Mouse (Mus musculus) kidney, embryonic 14.5 days (tissue): ENCODE data around the gene Tspoap1. TPM values are rescaled to one million over a fixed set of nuclear protein-coding genes. Genes with fewer than 3 reads are reported as not detected.

Experiments
- ATAC-seq: fragments of 200-750 bp; cut with Nextera tagmentation; 2 replicates; pipeline ENCODE4 v1.8.0; 2017; ENCODE audit warnings: moderate number of reproducible peaks, mild to moderate bottlenecking, moderate TSS enrichment, moderate library complexity; ENCODE audit not compliant: low FRiP score, low TSS enrichment
- H3K27ac ChIP-seq: fragments of 300-500 bp; sonication (generic); 2 replicates; pipeline ENCODE4 v1.5.1; 2014; ENCODE audit warnings: low read depth, mild to moderate bottlenecking, low read length, moderate library complexity, mixed read lengths
- H3K27me3 ChIP-seq: fragments of 300-500 bp; sonication (generic); 2 replicates; pipeline ENCODE4 v1.6.1; 2014; ENCODE audit warnings: mild to moderate bottlenecking, low read length; ENCODE audit not compliant: control insufficient read depth, insufficient read depth
- H3K36me3 ChIP-seq: fragments of 300-500 bp; sonication (generic); 2 replicates; pipeline ENCODE4 v1.6.1; 2014; ENCODE audit warnings: low read length, mixed read lengths; ENCODE audit not compliant: control insufficient read depth, insufficient read depth
- H3K4me1 ChIP-seq: fragments of 300-500 bp; sonication (generic); 2 replicates; pipeline ENCODE4 v1.6.1; 2014; ENCODE audit warnings: low read length, mixed read lengths; ENCODE audit not compliant: control insufficient read depth, insufficient read depth
- H3K4me2 ChIP-seq: fragments of 300-500 bp; sonication (generic); replicated peaks from 2 replicates; pipeline ENCODE4 v1.6.1; 2014; ENCODE audit warnings: low read depth, mild to moderate bottlenecking, low read length
- H3K4me3 ChIP-seq: fragments of 300-500 bp; sonication (generic); 2 replicates; pipeline ENCODE4 v1.5.1; 2014; ENCODE audit warnings: mild to moderate bottlenecking, low read length
- H3K9ac ChIP-seq: fragments of 300-500 bp; sonication (generic); 2 replicates; pipeline ENCODE4 v1.6.1; 2014; ENCODE audit warnings: low read depth, mild to moderate bottlenecking, low read length, moderate library complexity
- H3K9me3 ChIP-seq: fragments of 300-500 bp; sonication (generic); 2 replicates; pipeline ENCODE4 v1.6.1; 2016; ENCODE audit warnings: low read length; ENCODE audit not compliant: control insufficient read depth
- WGBS: fragments of 180-500 bp; shearing (Covaris S2); extraction: QIAGEN DNeasy Blood & Tissue Kit; methylation state at CpG from one replicate; pipeline ENCODE4 v1.1.7; 2014; 5-methylcytosine and 5-hydroxymethylcytosine counted together
- polyA plus RNA-seq: library from polyadenylated mRNA; unstranded; fragments of >200 nt; fragmentation: Nextera tagmentation; extraction: Ambion mirVana; gene quantifications from 2 replicates; pipeline ENCODE4 v1.2.1, GENCODE M21; 2014

Gene Tspoap1
- polyA plus RNA-seq, 1 experiment from 2014 or later, result 4.2 TPM

DNA sequence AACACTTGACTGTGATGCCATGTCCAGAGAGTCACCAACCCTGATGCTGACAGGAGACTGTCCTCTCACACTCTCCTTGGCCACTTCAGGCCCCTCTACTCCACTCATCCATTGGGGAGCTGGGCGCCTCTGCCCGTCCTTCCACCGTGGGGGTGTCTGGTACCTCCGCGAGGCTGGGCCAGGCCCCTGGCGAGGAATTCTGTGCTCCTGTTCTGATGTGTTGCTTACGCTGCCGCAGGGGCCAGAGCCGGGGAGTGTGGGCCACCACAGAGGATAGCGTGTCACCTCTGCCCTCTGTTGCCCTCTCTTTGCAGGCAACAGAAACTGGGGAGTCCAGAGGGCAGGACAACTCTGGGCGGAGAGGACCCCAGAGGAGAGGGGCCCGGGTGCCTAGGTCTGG is 18.6 kb downstream of the Tspoap1 start:
- 46% methylated on average over 12 of the region's 12 CpGs for WGBS
- Histone ChIP-seq H3K27ac (no peak overlapping the region), H3K9me3 (no peaks in the 10 kb centered on the region), H3K4me3 (peak overlapping the region; percentile 39; the same call in 1 of the 2 replicates), H3K4me1 (peaks cover 13% of the 10 kb centered on the region), H3K4me2 (peak overlapping the region; percentile 76), H3K36me3 (no peaks in the 10 kb centered on the region), H3K9ac (peak overlapping the region; percentile 28; the same call in 1 of the 2 replicates), H3K27me3 (0 out of 2 replicates have a peak, but pooled peaks cover 3% of the 10 kb centered on the region)
- ATAC-seq, result peak; percentile 13; the same call in 1 of the 2 replicates

GRCm38 (mm10) chr11:87779392-87779791 is 19.1 kb downstream of the Tspoap1 start:
- ATAC-seq, result no peak

GRCm38 (mm10) chr11:87780130-87780529 is 19.8 kb downstream of the Tspoap1 start:
- H3K36me3 ChIP-seq, result no peaks in the 10 kb centered on the region
- WGBS, result 82% methylated on average over 8 of the region's 8 CpGs
- H3K9ac ChIP-seq, result no peak overlapping the region

More at GRCm38 (mm10) chr11:87779392-87779791, 19.1 kb downstream of the Tspoap1 start:
- Histone ChIP-seq H3K4me1 (peaks cover 13% of the 10 kb centered on the region), H3K36me3 (no peaks in the 10 kb centered on the region), H3K4me3 (no peak overlapping the region), H3K27me3 (0 out of 2 replicates have a peak, but pooled peaks cover 3% of the 10 kb centered on the region), H3K9ac (no peak overlapping the region), H3K27ac (no peak overlapping the region), H3K4me2 (no peak overlapping the region), H3K9me3 (no peaks in the 10 kb centered on the region)
- WGBS, result 78% methylated on average over 4 of the region's 4 CpGs

GRCm38 (mm10) chr11:87790088-87790487 is 29.7 kb downstream of the Tspoap1 start:
- no peaks in the 10 kb centered on the region for H3K27me3 ChIP-seq
- H3K9me3 ChIP-seq, result no peaks in the 10 kb centered on the region
- no peak overlapping the region for H3K9ac ChIP-seq
- no peak for ATAC-seq
- no peak overlapping the region for H3K4me3 ChIP-seq
- WGBS, result 85% methylated on average over 6 of the region's 6 CpGs
- H3K36me3 ChIP-seq, result no peaks in the 10 kb centered on the region
- no peak overlapping the region for H3K4me2 ChIP-seq
- H3K27ac ChIP-seq, result no peak overlapping the region
- H3K4me1 ChIP-seq, result no peaks in the 10 kb centered on the region

More at GRCm38 (mm10) chr11:87780130-87780529, 19.8 kb downstream of the Tspoap1 start:
- Histone ChIP-seq H3K4me1 (peaks cover 13% of the 10 kb centered on the region), H3K27ac (no peak overlapping the region), H3K4me3 (no peak overlapping the region), H3K9me3 (no peaks in the 10 kb centered on the region), H3K27me3 (0 out of 2 replicates have a peak, but pooled peaks cover 3% of the 10 kb centered on the region), H3K4me2 (no peak overlapping the region)
- ATAC-seq, result no peak

- H3K36me3 ChIP-seq, result no peaks in the 10 kb centered on the region
- H3K9me3 ChIP-seq, result no peaks in the 10 kb centered on the region
- ATAC-seq, result no peak
- H3K4me2 ChIP-seq, result no peak within 1 kb of the TSS
- 65% methylated on average over 3 of the region's 3 CpGs for WGBS
- no peak within 1 kb of the TSS for H3K27ac ChIP-seq
- no peak within 1 kb of the TSS for H3K9ac ChIP-seq
- no peaks in the 10 kb centered on the region for H3K4me1 ChIP-seq
- no peak within 1 kb of the TSS for H3K4me3 ChIP-seq
- H3K27me3 ChIP-seq, result no peaks in the 10 kb centered on the region
Observed at GRCm38 (mm10) chr11:87793460-87793859, 33.1 kb downstream of the Tspoap1 start, which contains the start of gene Mpo. Gene Mpo (plus strand): TSS chr11:87793581.

GRCm38 (mm10) chr11:87801711-87802275 is 41.5 kb downstream of the Tspoap1 start:
- Histone ChIP-seq H3K9ac (no peak overlapping the region), H3K4me3 (no peak overlapping the region), H3K4me2 (no peak overlapping the region), H3K36me3 (no peaks in the 10 kb centered on the region), H3K27me3 (no peaks in the 10 kb centered on the region), H3K27ac (no peak overlapping the region), H3K4me1 (no peaks in the 10 kb centered on the region), H3K9me3 (no peaks in the 10 kb centered on the region)
- WGBS, result 85% methylated on average over 22 of the region's 22 CpGs
- no peak for ATAC-seq

DNA sequence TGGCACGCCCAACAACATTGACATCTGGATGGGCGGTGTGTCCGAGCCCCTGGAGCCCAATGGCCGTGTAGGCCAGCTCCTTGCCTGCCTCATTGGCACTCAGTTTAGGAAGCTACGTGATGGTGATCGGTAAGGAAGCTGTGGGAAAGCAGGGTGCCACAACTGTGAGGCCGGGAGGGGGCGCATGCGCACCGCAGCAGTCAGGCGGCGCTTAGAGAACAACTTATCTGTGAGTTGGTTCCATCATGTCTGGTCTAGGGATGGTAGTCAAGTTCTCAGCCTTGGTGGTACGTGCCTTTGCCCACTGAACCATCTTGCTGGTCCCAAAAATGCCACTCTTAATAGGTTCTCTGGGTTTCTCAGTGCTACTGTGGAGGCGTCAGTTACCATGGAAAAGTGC is 42.3 kb downstream of the Tspoap1 start:
- no peak overlapping the region for H3K27ac ChIP-seq
- 54% methylated on average over 14 of the region's 14 CpGs for WGBS
- no peak for ATAC-seq
- H3K9ac ChIP-seq, result no peak overlapping the region
- no peaks in the 10 kb centered on the region for H3K27me3 ChIP-seq
- no peak overlapping the region for H3K4me2 ChIP-seq
- H3K4me1 ChIP-seq, result no peaks in the 10 kb centered on the region
- H3K4me3 ChIP-seq, result no peak overlapping the region
- no peaks in the 10 kb centered on the region for H3K36me3 ChIP-seq
- no peaks in the 10 kb centered on the region for H3K9me3 ChIP-seq

DNA sequence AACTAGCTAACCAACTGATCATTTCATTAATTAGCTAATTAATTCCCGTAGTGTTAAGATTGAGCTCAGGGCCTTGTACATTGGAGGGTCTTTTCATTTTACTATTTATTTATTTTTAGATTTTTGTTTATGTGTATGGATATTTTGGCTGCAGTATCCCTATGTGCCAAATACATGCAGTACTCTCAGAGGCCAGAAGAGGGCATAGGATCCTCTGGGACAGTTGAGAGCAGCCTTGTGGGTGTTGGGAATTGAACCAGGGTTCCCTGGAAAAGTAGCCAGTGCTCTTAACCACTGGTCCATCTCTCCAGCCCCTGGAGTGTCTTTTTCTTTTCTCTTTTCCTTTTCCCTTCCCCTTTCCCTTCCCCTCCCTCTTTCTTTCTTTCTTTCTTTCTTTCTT is 45.1 kb downstream of the Tspoap1 start:
- H3K9me3 ChIP-seq, result no peaks in the 10 kb centered on the region
- no peak overlapping the region for H3K4me3 ChIP-seq
- 77% methylated on average over 1 of the region's 1 CpGs for WGBS
- no peaks in the 10 kb centered on the region for H3K4me1 ChIP-seq
- no peak for ATAC-seq
- no peak overlapping the region for H3K27ac ChIP-seq
- H3K9ac ChIP-seq, result no peak overlapping the region
- H3K36me3 ChIP-seq, result no peaks in the 10 kb centered on the region
- no peaks in the 10 kb centered on the region for H3K27me3 ChIP-seq
- no peak overlapping the region for H3K4me2 ChIP-seq

DNA sequence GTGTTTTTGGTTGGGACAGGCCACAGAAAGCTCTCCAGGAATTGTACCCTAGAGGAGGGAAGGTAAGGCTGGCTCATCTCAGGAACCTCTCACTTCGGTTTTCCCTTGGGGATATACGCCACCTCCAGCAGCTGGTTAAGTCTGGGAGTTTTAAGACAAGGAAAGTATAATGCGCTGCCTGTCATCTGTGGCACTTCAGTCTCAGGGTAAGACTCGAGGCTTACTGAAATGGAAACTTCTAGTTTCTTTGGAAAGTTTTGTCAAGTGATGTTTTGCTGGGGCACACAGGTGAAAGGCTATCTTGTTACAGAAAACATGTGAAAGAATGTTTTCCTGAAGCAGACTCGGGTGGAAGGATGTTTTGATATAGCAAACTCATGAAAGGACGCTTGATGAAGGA is 47.1 kb downstream of the Tspoap1 start:
- Histone ChIP-seq H3K4me3 (no peak overlapping the region), H3K36me3 (no peaks in the 10 kb centered on the region), H3K27ac (no peak overlapping the region), H3K4me1 (no peaks in the 10 kb centered on the region), H3K9me3 (no peaks in the 10 kb centered on the region), H3K4me2 (no peak overlapping the region), H3K9ac (no peak overlapping the region), H3K27me3 (no peaks in the 10 kb centered on the region)
- 76% methylated on average over 6 of the region's 6 CpGs for WGBS
- ATAC-seq, result no peak
